Mouse (Mus musculus) lung, adult 18-20 months (tissue): ENCODE measurements at regions not wholly inside any gene's neighbourhood (a gene's known extent, or its start where the extent isn't known, plus 50 kb on each side); places are given as distances from the start of the nearest gene placed in this dataset.
A peak's percentile ranks its signal among the peaks of the same experiment; 100 is the strongest.

Source experiments
- DNase-seq, 2 experiments: peaks; one replicate each; pipeline ENCODE4 v3.0.0; 2022; ENCODE audit warnings: mixed read lengths in 2 of 2

- no peak for DNase-seq
Observed at GRCm38 (mm10) chr1:152313480-152313879, 73.0 kb downstream of the Tsen15 start.

- no peak for DNase-seq
Observed at GRCm38 (mm10) chr1:152305461-152305860, 81.0 kb downstream of the Tsen15 start.

GRCm38 (mm10) chr1:152304487-152305130 lies 81.9 kb downstream of the Tsen15 start:
- DNase-seq: no peak

- DNase-seq: no peak
Observed at GRCm38 (mm10) chr1:152301355-152301754, 85.1 kb downstream of the Tsen15 start.

- no peak for DNase-seq
Observed at GRCm38 (mm10) chr1:152292196-152292736, 94.2 kb downstream of the Tsen15 start.

GRCm38 (mm10) chr1:152290768-152291167 lies 95.7 kb downstream of the Tsen15 start:
- DNase-seq: peak; percentile 61 to 67

GRCm38 (mm10) chr1:152287566-152288490 lies 98.7 kb downstream of the Tsen15 start:
- DNase-seq: no peak

- DNase-seq: no peak
Observed at GRCm38 (mm10) chr1:152286677-152287076, 99.8 kb downstream of the Tsen15 start.

GRCm38 (mm10) chr1:152282106-152282505 lies 104.4 kb downstream of the Tsen15 start:
- no peak for DNase-seq

GRCm38 (mm10) chr1:152281201-152281600 lies 105.3 kb downstream of the Tsen15 start:
- no peak for DNase-seq

GRCm38 (mm10) chr1:152280014-152280413 lies 106.5 kb downstream of the Tsen15 start:
- no peak for DNase-seq

- no peak for DNase-seq
Observed at GRCm38 (mm10) chr1:152275011-152275410, 111.5 kb downstream of the Tsen15 start.

GRCm38 (mm10) chr1:152273430-152273829 lies 113.1 kb downstream of the Tsen15 start:
- DNase-seq: no peak

GRCm38 (mm10) chr1:152269936-152270702 lies 116.4 kb downstream of the Tsen15 start:
- no peak for DNase-seq

- DNase-seq: no peak
Observed at GRCm38 (mm10) chr1:152266390-152266789, 120.1 kb downstream of the Tsen15 start.

- DNase-seq: no peak
Observed at GRCm38 (mm10) chr1:152264981-152265380, 121.5 kb downstream of the Tsen15 start.

GRCm38 (mm10) chr1:152261472-152261871 lies 125.0 kb downstream of the Tsen15 start:
- no peak for DNase-seq

- DNase-seq: no peak
Observed at GRCm38 (mm10) chr1:152260950-152261349, 125.5 kb downstream of the Tsen15 start.

- DNase-seq: no peak
Observed at GRCm38 (mm10) chr1:152258258-152258657, 128.2 kb downstream of the Tsen15 start.

GRCm38 (mm10) chr1:152253906-152254305 lies 132.6 kb downstream of the Tsen15 start:
- no peak for DNase-seq

- DNase-seq: no peak
Observed at GRCm38 (mm10) chr1:152253486-152253885, 133.0 kb downstream of the Tsen15 start.

GRCm38 (mm10) chr1:152252658-152253267 lies 133.7 kb downstream of the Tsen15 start:
- DNase-seq: no peak
